Mouse (Mus musculus): ENCODE data around the gene Dysf.

The Dysf gene

GRCm38 (mm10) chr6:84232063-84232760, 223.8 kb downstream of the Dysf start:
- DNase-seq (ENCODE audit: low read depth, low spot score): no peak

GRCm38 (mm10) chr6:84233783-84234182, 225.4 kb downstream of the Dysf start:
- no peak for DNase-seq (ENCODE audit: low read depth, low spot score)

GRCm38 (mm10) chr6:84235365-84235764, 227.0 kb downstream of the Dysf start:
- no peak for DNase-seq (ENCODE audit: low read depth, low spot score)

GRCm38 (mm10) chr6:84243385-84243784, 235.0 kb downstream of the Dysf start:
- no peak for DNase-seq (ENCODE audit: low read depth, low spot score)

- no peak for DNase-seq (ENCODE audit: low read depth, low spot score)
These were observed 237.8 kb downstream of the Dysf start for GRCm38 (mm10) chr6:84246101-84246760.

- DNase-seq (ENCODE audit: low read depth, low spot score): no peak
These were observed 238.6 kb downstream of the Dysf start for GRCm38 (mm10) chr6:84246979-84247378.
